Mouse (Mus musculus) embryonic fibroblast, embryonic 13.5 days (primary cell): ENCODE data around the gene Cd99l2.

Experiments
- CTCF ChIP-seq: IDR thresholded peaks from 2 replicates; pipeline ENCODE4 v1.5.1; 2011; ENCODE audit warnings: mild to moderate bottlenecking, control low read depth, low read length, moderate library complexity, borderline replicate concordance; ENCODE audit not compliant: insufficient read depth
- POLR2A ChIP-seq: IDR thresholded peaks from 2 replicates; pipeline ENCODE4 v1.6.1; 2011; ENCODE audit warnings: low read depth, mild to moderate bottlenecking, control low read depth, low read length, moderate library complexity

GRCm38 (mm10) chrX:71524310-71524709 is 31.7 kb upstream of the Cd99l2 start:
- no peak for TF ChIP-seq CTCF
- no peak for TF ChIP-seq POLR2A
